ENCODE assay signal across 25 mouse cellular contexts in the genomic region with DNA sequence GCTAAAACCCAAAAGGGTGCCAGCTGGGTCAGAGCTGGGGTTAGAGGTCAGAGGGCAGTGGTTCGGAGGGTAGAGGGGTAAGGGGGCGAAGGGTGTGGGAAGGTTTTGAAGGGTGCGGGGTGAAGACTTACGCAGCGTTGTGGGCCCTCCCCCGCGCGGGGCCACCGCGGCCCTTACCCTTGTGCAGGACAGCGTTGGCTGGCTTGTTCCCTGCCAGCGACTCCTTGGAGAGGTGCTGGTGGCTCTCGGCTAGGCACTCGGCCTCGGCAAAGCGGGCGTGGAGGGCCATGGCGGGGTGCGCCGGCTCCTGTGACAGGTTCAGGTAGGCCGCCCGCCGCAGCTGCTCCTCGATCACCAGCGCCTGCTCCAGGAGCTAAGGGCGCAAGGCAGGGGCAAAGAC.
"Had no signal": no experiment of that assay in that cellular context is flagged by ENCODE, and none has a peak within 500 bp of the region (broad histone marks: within the 10 kb centered on the region; RNA-seq: fewer than 3 reads in every experiment).

No protein-coding gene starts in this region.

- H3K4me2 ChIP-seq: heart, embryonic 11.5 days; heart, embryonic 13.5 days; heart, embryonic 15.5 days; hindbrain, embryonic 13.5 days; hindbrain, embryonic 15.5 days; kidney, embryonic 15.5 days; limb, embryonic 12.5 days; liver, embryonic 11.5 days had no signal

- H3K9me3 ChIP-seq: heart, embryonic 13.5 days; heart, embryonic 15.5 days; hindbrain, embryonic 13.5 days; hindbrain, embryonic 15.5 days; kidney, embryonic 15.5 days; limb, embryonic 10.5 days; limb, embryonic 12.5 days had no signal

- ATAC-seq: hindbrain, postnatal 0 days; intestine, embryonic 16.5 days had no signal

- DNase-seq: gastrocnemius, postnatal 14 days; gastrocnemius, postnatal 36 days; heart, adult 18-20 months; heart, postnatal 14 days; heart, postnatal 36 days; kidney, adult 11 months; kidney, adult 2 months; kidney, adult 9 months; kidney, postnatal 10 days; kidney, postnatal 25 days; kidney, postnatal 4 days; liver had no signal

- H3K9ac ChIP-seq: heart, embryonic 13.5 days; heart, embryonic 15.5 days; hindbrain, embryonic 13.5 days; hindbrain, embryonic 15.5 days; kidney, embryonic 15.5 days; limb, embryonic 12.5 days had no signal

- H3K4me3 ChIP-seq: heart, embryonic 13.5 days; heart, embryonic 15.5 days; hindbrain, embryonic 13.5 days; hindbrain, embryonic 15.5 days; kidney, embryonic 15.5 days; layer of hippocampus, adult 2 months; left cerebral cortex, adult 2 months; limb, embryonic 10.5 days; limb, embryonic 12.5 days had no signal

- H3K4me1 ChIP-seq: heart, embryonic 15.5 days had no signal

- H3K27me3 ChIP-seq: heart, embryonic 15.5 days; hindbrain, embryonic 13.5 days; hindbrain, embryonic 15.5 days; kidney, embryonic 15.5 days; limb, embryonic 12.5 days had no signal

- H3K27ac ChIP-seq: heart, embryonic 13.5 days; heart, embryonic 15.5 days; hindbrain, embryonic 13.5 days; hindbrain, embryonic 15.5 days; hindbrain, postnatal 0 days; kidney, embryonic 15.5 days; layer of hippocampus, adult 2 months; left cerebral cortex, adult 2 months; limb, embryonic 10.5 days; limb, embryonic 12.5 days had no signal
